Mouse (Mus musculus): ENCODE results near the gene Vmn2r96. TPM values are rescaled to one million over a fixed set of nuclear protein-coding genes. Genes with fewer than 3 reads are reported as not detected.
A peak's percentile ranks its signal among the peaks of the same experiment; 100 is the strongest.
"Not testable (repeated sequence)": the region's sequence is repeated elsewhere in the genome, so short reads cannot be mapped to it uniquely, and the experiment has no call there.

Gene Vmn2r96
- total RNA-seq (2015) (0.05 and 0.09 TPM in 2 replicates), total RNA-seq (2017) (0.81 TPM in 1 of 2 replicates, not detected in the other)

DNA sequence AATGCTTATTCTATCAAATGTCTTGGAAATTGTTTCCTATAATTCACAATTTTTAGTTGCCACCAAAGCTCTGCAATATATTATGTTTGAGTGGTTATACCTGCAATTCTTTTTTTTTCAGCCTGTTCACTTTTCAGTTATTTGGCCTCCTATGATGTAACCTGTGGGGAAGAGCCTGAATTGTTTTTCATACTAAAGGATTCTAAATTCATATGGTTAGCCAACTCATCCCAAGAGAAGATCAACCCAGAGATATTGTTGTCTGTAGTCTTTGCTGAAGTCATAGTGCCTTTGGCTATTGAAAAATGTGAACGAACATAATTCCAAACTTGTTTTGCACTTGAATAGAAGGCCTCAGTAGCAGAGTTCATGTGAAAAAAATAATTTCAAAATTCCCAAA, at the start of gene Vmn2r96:
Gene Vmn2r96 (plus strand): TSS at position 301 of the 400 bp plus-strand sequence.
- ATAC-seq (ENCODE audit: poor library complexity, severe bottlenecking): not testable (repeated sequence)

DNA sequence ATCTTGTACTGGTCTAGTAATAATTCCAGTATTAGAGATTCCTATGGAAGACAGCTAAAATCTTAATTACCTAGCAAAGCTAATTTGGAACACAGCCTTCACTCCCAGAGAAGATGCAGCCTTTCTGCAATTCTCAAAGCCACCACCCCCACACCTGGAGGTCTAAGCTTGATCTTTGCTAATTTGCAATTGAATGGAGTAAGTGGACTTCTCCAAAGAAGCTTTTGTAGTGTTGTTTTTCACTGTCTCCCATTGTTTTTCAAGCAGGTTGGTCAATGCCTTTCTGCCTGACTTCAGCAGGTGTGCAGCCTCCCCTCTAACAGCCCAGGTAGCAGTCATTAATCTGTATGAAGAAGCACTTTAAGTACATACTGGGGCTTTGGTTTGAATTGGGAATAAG, 49.6 kb upstream of the Vmn2r96 start:
- ATAC-seq (ENCODE audit: poor library complexity, severe bottlenecking): no peak

DNA sequence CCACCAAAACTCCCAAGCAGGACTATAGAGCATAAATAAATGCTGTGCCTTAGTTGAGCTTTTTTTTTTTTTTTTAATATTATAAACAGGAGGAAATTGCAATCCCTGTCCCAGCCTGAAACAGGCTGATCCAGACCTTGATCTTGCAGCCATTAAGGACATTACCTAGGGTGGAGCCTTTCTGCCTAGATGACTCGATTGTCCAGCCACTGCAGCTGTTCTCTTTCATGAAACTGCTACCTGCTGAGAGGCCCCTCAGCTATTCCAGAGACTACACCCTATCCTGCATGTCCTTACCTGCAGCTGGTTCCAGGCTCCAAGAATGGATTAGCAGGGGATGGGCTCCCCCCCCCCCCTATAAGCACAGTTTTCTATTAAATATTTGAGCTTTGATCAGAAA, 49.0 kb upstream of the Vmn2r96 start:
- ATAC-seq (ENCODE audit: poor library complexity, severe bottlenecking): no peak

DNA sequence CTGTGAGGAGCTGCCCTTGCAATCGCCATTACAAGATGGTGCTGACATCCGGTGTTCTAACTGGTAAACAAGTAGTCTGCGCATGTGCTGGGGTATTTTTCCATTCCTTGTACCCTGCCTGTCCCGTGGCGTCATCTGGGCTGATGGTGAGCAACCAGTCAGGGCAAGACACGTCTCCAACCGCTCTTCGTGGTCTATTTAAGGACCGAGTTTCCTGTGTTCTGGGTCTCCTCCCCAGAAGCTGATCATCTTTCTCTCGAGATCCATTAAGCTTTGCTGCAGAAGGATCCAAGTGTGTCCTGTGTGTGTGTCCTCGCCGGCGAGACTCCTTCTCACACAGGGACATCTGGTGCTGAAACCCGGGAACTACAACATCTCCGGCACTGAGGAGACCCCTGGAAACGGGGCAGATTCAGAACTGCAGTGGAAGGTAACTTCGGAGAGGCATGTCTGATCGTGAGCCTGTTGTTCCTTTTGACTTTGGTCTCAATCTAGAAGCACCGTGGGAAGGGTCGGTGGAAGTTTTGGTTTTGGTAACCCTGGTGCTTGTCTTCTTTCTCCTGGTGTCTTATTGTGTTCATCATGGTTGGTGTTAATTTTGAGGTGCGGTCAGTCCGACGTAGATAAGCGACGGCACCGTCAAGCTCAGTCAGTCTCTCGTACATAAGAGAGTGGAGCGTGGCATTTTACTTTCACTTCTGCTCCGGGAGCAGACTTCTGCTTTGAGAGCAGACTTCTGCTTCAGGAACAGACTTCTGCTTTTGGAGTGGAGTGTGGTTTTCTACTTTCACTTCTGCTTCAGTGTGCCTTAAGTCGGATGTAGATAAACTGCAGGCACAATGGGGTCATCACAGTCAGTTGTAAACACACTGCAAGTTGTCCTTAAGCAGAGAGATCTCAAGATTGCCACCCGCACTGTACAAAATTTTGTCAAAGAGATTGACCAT, 14.5 kb upstream of the Vmn2r96 start:
- peak; percentile 94 for ATAC-seq (ENCODE audit: poor library complexity, severe bottlenecking)

DNA sequence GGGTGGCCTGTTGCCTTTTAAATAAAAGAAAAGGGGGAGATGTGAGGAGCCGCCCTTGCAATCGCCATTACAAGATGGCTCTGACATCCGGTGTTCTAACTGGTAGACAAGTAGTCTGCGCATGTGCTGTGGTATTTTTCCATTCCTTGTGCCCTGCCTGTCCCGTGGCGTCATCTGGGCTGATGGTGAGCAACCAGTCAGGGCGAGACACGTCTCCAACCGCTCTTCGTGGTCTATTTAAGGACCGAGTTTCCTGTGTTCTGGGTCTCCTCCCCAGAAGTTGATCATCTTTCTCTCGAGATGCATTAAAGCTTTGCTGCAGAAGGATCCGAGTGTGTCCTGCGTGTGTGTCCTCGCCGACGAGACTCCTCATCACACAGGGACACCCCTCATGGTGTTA, 6.8 kb upstream of the Vmn2r96 start:
- not testable (repeated sequence) for ATAC-seq (ENCODE audit: poor library complexity, severe bottlenecking)

DNA sequence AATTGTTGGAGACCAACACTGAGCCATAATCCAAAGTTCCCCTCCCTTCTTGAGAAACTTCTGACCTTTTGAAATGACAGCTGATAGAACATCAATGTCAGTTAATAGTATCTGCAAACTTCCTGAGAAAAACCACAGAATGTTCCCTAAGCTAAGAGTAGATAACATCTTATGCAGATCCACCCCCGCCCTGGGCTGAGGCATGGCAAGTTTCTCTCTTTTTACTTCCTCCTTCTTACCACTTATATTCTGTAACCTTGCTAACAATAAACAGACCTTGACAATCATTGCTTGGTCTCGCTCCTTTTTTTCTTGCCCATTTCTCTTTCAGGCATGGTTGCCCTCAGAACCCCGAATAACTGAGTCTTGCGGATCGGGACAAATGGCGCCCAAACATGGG, 42.2 kb downstream of the Vmn2r96 start:
- not testable (repeated sequence) for ATAC-seq (ENCODE audit: poor library complexity, severe bottlenecking)

DNA sequence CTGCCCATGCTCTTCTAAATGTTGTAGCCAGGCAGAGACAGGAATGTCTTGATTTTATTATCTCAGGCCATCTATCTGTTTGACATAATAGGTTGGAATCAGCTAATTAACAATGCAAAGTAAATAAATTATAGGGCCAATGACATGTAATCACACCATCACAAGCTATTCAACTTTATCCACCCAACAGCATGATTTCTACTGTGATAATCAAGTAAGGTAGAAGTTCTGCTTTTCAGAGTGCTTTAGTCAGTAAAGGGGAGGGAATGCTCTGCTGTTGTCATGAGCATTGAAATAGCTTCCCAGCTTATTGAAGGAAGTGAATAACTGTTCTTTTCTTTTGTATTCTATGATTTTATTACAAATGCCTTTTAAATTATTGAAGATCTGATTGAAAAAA, 53.6 kb downstream of the Vmn2r96 start:
- no peak for ATAC-seq (ENCODE audit: poor library complexity, severe bottlenecking)

Other genes starting within 250 kb of the Vmn2r96 start
- gene Vmn2r95, start 149.1 kb upstream of the Vmn2r96 start, total RNA-seq (2015): not detected in 2 replicates
- gene Vmn2r95, start 149.1 kb upstream of the Vmn2r96 start, total RNA-seq (2017): not detected in 2 replicates

All from megakaryocyte, adult 5-6 weeks (primary cell).